Mouse (Mus musculus): ENCODE measurements around the gene Cdk17.

DNA sequence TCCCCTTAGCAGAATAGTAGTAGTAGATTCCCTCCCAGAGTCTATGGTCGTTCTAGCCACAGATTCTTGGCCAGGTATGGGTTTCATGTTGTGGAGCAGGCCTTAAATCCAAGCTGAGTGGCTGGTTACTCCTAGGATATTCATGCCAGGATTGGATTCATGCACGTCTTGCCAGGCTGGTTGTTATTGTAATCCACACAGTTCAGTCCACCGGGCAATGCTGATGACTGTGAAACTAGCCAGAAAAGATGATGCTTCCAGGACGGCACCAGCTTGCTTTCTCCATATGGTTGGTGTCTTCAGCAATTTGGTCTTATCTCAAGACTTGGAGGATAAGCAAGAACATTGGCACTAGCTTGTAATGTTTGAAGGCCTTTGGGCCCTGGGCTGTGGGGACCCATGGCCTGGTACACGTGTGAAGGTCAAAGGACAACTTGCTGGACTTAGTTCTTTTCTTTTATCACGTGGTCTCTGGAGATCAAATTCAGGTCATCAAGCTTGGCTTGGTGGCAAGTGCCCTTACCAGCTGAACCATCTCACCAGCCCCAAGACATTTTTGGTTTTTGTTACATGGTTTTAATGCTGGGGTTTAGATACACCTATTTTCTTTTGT is 41.3 kb downstream of the Cdk17 start:
- TF ChIP-seq CTCF (IDR thresholded peaks at IDR 0.05; ENCODE audit: low read depth) (no peak), EP300 (IDR thresholded peaks at IDR 0.05; ENCODE audit: low read depth) (no peak)
